Mouse (Mus musculus) naive thymus-derived CD4-positive, alpha-beta T cell, adult 2 months (primary cell): ENCODE measurements around the gene Rnf213.
"Not testable (repeated sequence)": the region's sequence is repeated elsewhere in the genome, so short reads cannot be mapped to it uniquely, and the experiment has no call there.

ENCODE experiments used
- DNase-seq: peaks from one replicate; pipeline ENCODE4 v3.0.0-alpha.2; 2011; ENCODE audit warnings: low read depth

Rnf213 gene

GRCm38 (mm10) chr11:119392800-119393482, at the start of gene Rnf213:
Gene Rnf213 (plus strand): TSS chr11:119393100.
- DNase-seq, result peak; percentile 85

- DNase-seq, result no peak
Measured at GRCm38 (mm10) chr11:119344178-119344577, 48.7 kb upstream of the Rnf213 start.

GRCm38 (mm10) chr11:119344865-119345264, 48.0 kb upstream of the Rnf213 start:
- DNase-seq, result no peak

- DNase-seq, result no peak
Measured at GRCm38 (mm10) chr11:119347125-119347524, 45.8 kb upstream of the Rnf213 start.

GRCm38 (mm10) chr11:119352113-119352512, 40.8 kb upstream of the Rnf213 start:
- peak; percentile 66 for DNase-seq

- no peak for DNase-seq
Measured at GRCm38 (mm10) chr11:119353946-119354345, 39.0 kb upstream of the Rnf213 start.

GRCm38 (mm10) chr11:119354798-119355442, 38.0 kb upstream of the Rnf213 start:
- peak; percentile 62 for DNase-seq

- peak; percentile 72 for DNase-seq
Measured at GRCm38 (mm10) chr11:119355443-119356385, 37.2 kb upstream of the Rnf213 start, which contains the start of the genes Sgsh and Slc26a11. Gene Sgsh (minus strand): TSS chr11:119355536. Gene Slc26a11 (plus strand): TSS chr11:119355557.

- no peak for DNase-seq
Measured at GRCm38 (mm10) chr11:119359089-119359488, 33.8 kb upstream of the Rnf213 start.

GRCm38 (mm10) chr11:119362769-119363533, 29.9 kb upstream of the Rnf213 start:
- DNase-seq, result no peak

GRCm38 (mm10) chr11:119363534-119364145, 29.3 kb upstream of the Rnf213 start:
- peak; percentile 87 for DNase-seq

- no peak for DNase-seq
Measured at GRCm38 (mm10) chr11:119375425-119375824, 17.5 kb upstream of the Rnf213 start.

GRCm38 (mm10) chr11:119377326-119377725, 15.6 kb upstream of the Rnf213 start:
- DNase-seq, result no peak

GRCm38 (mm10) chr11:119378551-119378950, 14.3 kb upstream of the Rnf213 start:
- DNase-seq, result no peak

GRCm38 (mm10) chr11:119381631-119382337, 11.1 kb upstream of the Rnf213 start:
- no peak for DNase-seq

GRCm38 (mm10) chr11:119382338-119382850, 10.5 kb upstream of the Rnf213 start:
- no peak for DNase-seq

- peak; percentile 76 for DNase-seq
Measured at GRCm38 (mm10) chr11:119384904-119385303, 8.0 kb upstream of the Rnf213 start.

- peak; percentile 46 for DNase-seq
Measured at GRCm38 (mm10) chr11:119386306-119386705, 6.6 kb upstream of the Rnf213 start.

GRCm38 (mm10) chr11:119387273-119387672, 5.6 kb upstream of the Rnf213 start:
- not testable (repeated sequence) for DNase-seq

GRCm38 (mm10) chr11:119389851-119390270, 3.0 kb upstream of the Rnf213 start:
- DNase-seq, result no peak
